Mouse (Mus musculus): ENCODE measurements around the gene Ssbp3.

- TF ChIP-seq CTCF (IDR thresholded peaks at IDR 0.05; ENCODE audit: borderline replicate concordance, extremely low read depth, insufficient read depth, insufficient read length) (no peak), POLR2A (IDR thresholded peaks at IDR 0.05; ENCODE audit: borderline replicate concordance, extremely low read depth, insufficient read depth, insufficient read length, poor library complexity, severe bottlenecking) (no peak)
Observed at GRCm38 (mm10) chr4:106881101-106881500, 29.4 kb upstream of the Ssbp3 start.

All from brain, embryonic 14.5 days (tissue).